Mouse (Mus musculus): ENCODE measurements around the gene Tfcp2l1. TPM values are rescaled to one million over a fixed set of nuclear protein-coding genes. Genes with fewer than 3 reads are reported as not detected.

Tfcp2l1 gene
- polyA plus RNA-seq, 3 experiments from 2014 or later = 0.05 to 0.10 (median 0.07) TPM

GRCm38 (mm10) chr1:118658716-118659115 lies 31.0 kb downstream of the Tfcp2l1 start:
- no peak for ATAC-seq

- no peak for ATAC-seq
These were observed 33.2 kb downstream of the Tfcp2l1 start for GRCm38 (mm10) chr1:118660880-118661465.

- ATAC-seq = no peak
These were observed 35.3 kb downstream of the Tfcp2l1 start for GRCm38 (mm10) chr1:118663062-118663461.

GRCm38 (mm10) chr1:118667536-118667935 lies 39.8 kb downstream of the Tfcp2l1 start:
- no peak for ATAC-seq

GRCm38 (mm10) chr1:118672196-118672595 lies 44.5 kb downstream of the Tfcp2l1 start:
- no peak for ATAC-seq

GRCm38 (mm10) chr1:118674176-118674575 lies 46.4 kb downstream of the Tfcp2l1 start:
- ATAC-seq = no peak

- ATAC-seq = no peak
These were observed 54.2 kb downstream of the Tfcp2l1 start for GRCm38 (mm10) chr1:118681980-118682379.

GRCm38 (mm10) chr1:118683686-118684085 lies 55.9 kb downstream of the Tfcp2l1 start:
- ATAC-seq = no peak

GRCm38 (mm10) chr1:118687726-118688125 lies 60.0 kb downstream of the Tfcp2l1 start:
- ATAC-seq = no peak

- no peak for ATAC-seq
These were observed 62.1 kb downstream of the Tfcp2l1 start for GRCm38 (mm10) chr1:118689830-118690229.

GRCm38 (mm10) chr1:118694436-118694835 lies 66.7 kb downstream of the Tfcp2l1 start:
- ATAC-seq = no peak

- ATAC-seq = no peak
These were observed 70.2 kb downstream of the Tfcp2l1 start for GRCm38 (mm10) chr1:118697906-118698305.

GRCm38 (mm10) chr1:118699118-118699890 lies 71.6 kb downstream of the Tfcp2l1 start:
- ATAC-seq = no peak

GRCm38 (mm10) chr1:118699961-118700360 lies 72.2 kb downstream of the Tfcp2l1 start:
- no peak for ATAC-seq

GRCm38 (mm10) chr1:118711606-118712005 lies 83.9 kb downstream of the Tfcp2l1 start:
- no peak for ATAC-seq

- ATAC-seq = no peak
These were observed 88.5 kb downstream of the Tfcp2l1 start for GRCm38 (mm10) chr1:118716225-118716624.

GRCm38 (mm10) chr1:118718055-118718454 lies 90.3 kb downstream of the Tfcp2l1 start:
- ATAC-seq = no peak

GRCm38 (mm10) chr1:118719699-118720098 lies 92.0 kb downstream of the Tfcp2l1 start:
- ATAC-seq = no peak

- ATAC-seq = no peak
These were observed 92.8 kb downstream of the Tfcp2l1 start for GRCm38 (mm10) chr1:118720474-118721095.

GRCm38 (mm10) chr1:118727075-118727474 lies 99.3 kb downstream of the Tfcp2l1 start:
- no peak for ATAC-seq

- ATAC-seq = no peak
These were observed 101.1 kb downstream of the Tfcp2l1 start for GRCm38 (mm10) chr1:118728796-118729195.

Measured in inflammation-experienced regulatory T-cells, adult 6 months (primary cell).